Mouse (Mus musculus) limb, embryonic 12.5 days (tissue): ENCODE data around the gene Gm12569. TPM values are rescaled to one million over a fixed set of nuclear protein-coding genes. Genes with fewer than 3 reads are reported as not detected.
A peak's percentile ranks its signal among the peaks of the same experiment; 100 is the strongest.

ENCODE experiments used
- ATAC-seq: fragments of 200-750 bp; cut with Nextera tagmentation; 2 replicates; pipeline ENCODE4 v1.8.0; 2017; ENCODE audit warnings: low read depth, moderate TSS enrichment; ENCODE audit not compliant: insufficient number of reproducible peaks, insufficient read depth, low FRiP score, low TSS enrichment
- H3K27ac ChIP-seq: fragments of 300-500 bp; sonication (generic); 2 replicates; pipeline ENCODE4 v1.5.1; 2016; ENCODE audit warnings: mild to moderate bottlenecking, moderate library complexity
- H3K27me3 ChIP-seq: fragments of 300-500 bp; sonication (generic); 2 replicates; pipeline ENCODE4 v1.6.1; 2016; ENCODE audit warnings: mild to moderate bottlenecking, moderate library complexity
- H3K36me3 ChIP-seq: fragments of 300-500 bp; sonication (generic); 2 replicates; pipeline ENCODE4 v1.6.1; 2016; ENCODE audit warnings: mild to moderate bottlenecking, moderate library complexity
- H3K4me1 ChIP-seq: fragments of 300-500 bp; sonication (generic); replicated peaks from 2 replicates; pipeline ENCODE4 v1.6.1; 2016
- H3K4me2 ChIP-seq: fragments of 300-500 bp; sonication (generic); 2 replicates; pipeline ENCODE4 v1.6.1; 2016; ENCODE audit warnings: mild to moderate bottlenecking, moderate library complexity
- H3K4me3 ChIP-seq: fragments of 300-500 bp; sonication (generic); replicated peaks from 2 replicates; pipeline ENCODE4 v1.5.1; 2016; ENCODE audit warnings: mild to moderate bottlenecking
- H3K9ac ChIP-seq: fragments of 300-500 bp; sonication (generic); replicated peaks from 2 replicates; pipeline ENCODE4 v1.6.1; 2016; ENCODE audit warnings: mild to moderate bottlenecking, moderate library complexity
- H3K9me3 ChIP-seq: fragments of 300-500 bp; sonication (generic); 2 replicates; pipeline ENCODE4 v1.6.1; 2016; ENCODE audit warnings: mild to moderate bottlenecking, moderate library complexity
- WGBS: fragments of 180-500 bp; shearing (Covaris S2); methylation state at CpG from one replicate; pipeline ENCODE4 v1.1.7; 2016; 5-methylcytosine and 5-hydroxymethylcytosine counted together
- polyA plus RNA-seq: library from polyadenylated mRNA; unstranded; fragments of >200 nt; fragmentation: Nextera tagmentation; extraction: Ambion mirVana; gene quantifications from 2 replicates; pipeline ENCODE4 v1.2.1, GENCODE M21; 2016

The Gm12569 gene
- polyA plus RNA-seq, 1 experiment from 2014 or later, result not detected

DNA sequence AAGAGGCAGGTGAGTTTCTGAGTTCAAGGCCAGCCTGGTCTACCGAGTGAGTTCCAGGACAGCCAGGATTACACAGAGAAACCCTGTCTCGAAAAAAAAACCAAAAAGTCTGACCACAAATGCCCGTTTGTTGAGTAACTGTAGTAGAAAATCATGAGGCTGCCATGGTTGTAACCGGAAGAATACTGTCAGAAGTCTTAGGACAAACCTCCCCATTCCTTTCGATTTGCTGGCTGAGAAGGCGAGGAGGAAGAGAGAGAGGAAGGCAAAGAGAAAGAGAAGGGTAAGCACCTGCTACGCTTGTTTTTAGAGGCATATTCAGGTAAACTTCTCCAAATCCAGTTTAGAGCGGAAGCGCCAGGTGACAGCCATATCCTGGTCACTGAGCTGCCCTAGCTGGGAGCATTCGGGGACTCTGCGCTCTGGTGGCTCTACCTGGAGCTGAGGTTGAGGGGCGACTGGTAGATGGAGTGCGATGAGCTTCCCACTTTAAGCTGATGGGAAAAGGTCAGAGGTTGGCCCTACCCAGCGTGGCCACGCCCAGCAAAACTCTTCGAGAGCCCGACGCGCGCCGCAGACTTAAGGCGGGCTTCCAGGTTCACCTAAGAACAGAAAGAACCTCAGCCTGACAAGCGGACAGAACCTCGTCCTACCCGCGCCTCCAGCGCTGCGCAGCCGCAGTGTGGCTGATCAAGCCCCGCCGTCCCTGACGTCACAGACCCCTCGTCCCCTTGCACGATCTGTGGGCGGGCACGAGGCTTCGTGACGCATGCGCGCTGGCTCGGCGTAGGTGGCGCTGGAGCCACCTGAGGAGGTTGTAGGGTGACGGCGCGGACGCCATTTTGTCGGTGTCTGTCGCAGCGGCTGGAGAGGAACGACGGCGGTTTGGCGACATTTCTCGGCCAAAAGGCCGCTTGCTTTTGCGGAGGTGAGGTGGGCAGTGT lies 42.3 kb downstream of the Gm12569 start, which contains the start of gene BC049762:
TSS of gene BC049762 (minus strand) at position 705 of the 944 bp plus-strand sequence.
- H3K27ac ChIP-seq, result peak within 1 kb of the TSS; percentile 94
- peaks cover 15% of the 10 kb centered on the region for H3K36me3 ChIP-seq
- H3K9ac ChIP-seq, result peak within 1 kb of the TSS; percentile 95
- H3K4me1 ChIP-seq, result peaks cover 23% of the 10 kb centered on the region
- H3K4me2 ChIP-seq, result peak within 1 kb of the TSS; percentile 69
- H3K9me3 ChIP-seq, result no peaks in the 10 kb centered on the region
- peak within 1 kb of the TSS; percentile 94 for H3K4me3 ChIP-seq
- H3K27me3 ChIP-seq, result no peaks in the 10 kb centered on the region
- 9% methylated on average over 57 of the region's 57 CpGs for WGBS
- ATAC-seq, result peak; percentile 96

GRCm38 (mm10) chr11:51263286-51263831 lies 43.1 kb downstream of the Gm12569 start:
- peak overlapping the region; percentile 94 for H3K4me3 ChIP-seq
- H3K27me3 ChIP-seq, result no peaks in the 10 kb centered on the region
- peak overlapping the region; percentile 69 for H3K4me2 ChIP-seq
- H3K9me3 ChIP-seq, result no peaks in the 10 kb centered on the region
- H3K9ac ChIP-seq, result peak overlapping the region; percentile 95
- peak overlapping the region; percentile 94 for H3K27ac ChIP-seq
- under 1% methylated on average over 50 of the region's 50 CpGs for whole genome bisulfite sequencing
- ATAC-seq, result peak; percentile 28; the same call in 1 of the 2 replicates
- peaks cover 23% of the 10 kb centered on the region for H3K4me1 ChIP-seq
- peaks cover 19% of the 10 kb centered on the region for H3K36me3 ChIP-seq

- Histone ChIP-seq H3K9me3 (no peaks in the 10 kb centered on the region), H3K4me3 (peak overlapping the region; percentile 94), H3K27ac (no peak overlapping the region), H3K9ac (peak overlapping the region; percentile 50; the same call in 1 of the 2 replicates), H3K4me1 (peaks cover 23% of the 10 kb centered on the region), H3K36me3 (peaks cover 23% of the 10 kb centered on the region), H3K4me2 (peak overlapping the region; percentile 69), H3K27me3 (no peaks in the 10 kb centered on the region)
- 23% methylated on average over 6 of the region's 6 CpGs for WGBS
- no peak for ATAC-seq
These were observed 44.1 kb downstream of the Gm12569 start for GRCm38 (mm10) chr11:51264352-51264751.

- peaks cover 33% of the 10 kb centered on the region for H3K36me3 ChIP-seq
These were observed 45.1 kb downstream of the Gm12569 start for GRCm38 (mm10) chr11:51265326-51265725.

DNA sequence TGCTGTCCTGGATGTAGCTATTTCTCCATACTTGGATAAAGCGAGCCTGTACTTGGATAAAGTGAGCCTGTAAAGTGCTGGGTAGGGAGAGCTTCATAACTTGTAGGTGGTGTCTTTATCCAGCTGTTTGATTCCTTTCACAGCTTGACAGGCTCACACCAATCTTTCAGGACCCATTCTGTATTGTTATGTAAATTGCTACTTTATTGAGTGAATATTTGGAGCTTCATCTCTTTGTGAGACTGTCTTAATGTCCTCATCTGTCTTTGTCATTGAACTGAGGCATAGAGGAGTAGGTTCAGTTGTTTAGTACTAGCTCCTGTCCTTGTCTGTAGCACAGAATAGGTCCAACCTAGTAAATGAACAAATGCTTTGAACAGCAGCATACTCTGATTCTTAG lies 54.1 kb downstream of the Gm12569 start:
- H3K9ac ChIP-seq, result no peak overlapping the region
- H3K27me3 ChIP-seq, result no peaks in the 10 kb centered on the region
- ATAC-seq, result no peak
- no peak overlapping the region for H3K4me3 ChIP-seq
- no peak overlapping the region for H3K4me2 ChIP-seq
- 91% methylated on average over 1 of the region's 1 CpGs for WGBS
- no peaks in the 10 kb centered on the region for H3K9me3 ChIP-seq
- no peaks in the 10 kb centered on the region for H3K4me1 ChIP-seq
- H3K27ac ChIP-seq, result no peak overlapping the region
- H3K36me3 ChIP-seq, result peaks cover 86% of the 10 kb centered on the region

More at GRCm38 (mm10) chr11:51265326-51265725, 45.1 kb downstream of the Gm12569 start:
- 52% methylated on average over 3 of the region's 3 CpGs for WGBS
- Histone ChIP-seq H3K4me1 (peaks cover 23% of the 10 kb centered on the region), H3K27me3 (no peaks in the 10 kb centered on the region), H3K9me3 (no peaks in the 10 kb centered on the region), H3K4me3 (peak overlapping the region; percentile 94; the same call in 1 of the 2 replicates), H3K27ac (no peak overlapping the region), H3K9ac (no peak overlapping the region), H3K4me2 (peak overlapping the region; percentile 69)
- no peak for ATAC-seq

Other genes starting within 250 kb of the Gm12569 start
- not detected in 2 replicates for gene Olfr1377, start 238.5 kb upstream of the Gm12569 start, polyA plus RNA-seq
- not detected in 2 replicates for gene Olfr51, start 216.9 kb upstream of the Gm12569 start, polyA plus RNA-seq
- gene Olfr54, start 206.2 kb upstream of the Gm12569 start, polyA plus RNA-seq, result not detected in 2 replicates
- not detected in 2 replicates for gene Olfr1375, start 172.4 kb upstream of the Gm12569 start, polyA plus RNA-seq
- 9.8 and 10.3 TPM in 2 replicates for gene Zfp354a, start 161.2 kb upstream of the Gm12569 start, polyA plus RNA-seq
- 168 and 169 TPM in 2 replicates for gene Clk4, start 41.3 kb downstream of the Gm12569 start, polyA plus RNA-seq
- gene BC049762, start 42.6 kb downstream of the Gm12569 start, polyA plus RNA-seq, result 0.33 and 0.69 TPM in 2 replicates
- 29.4 and 31.0 TPM in 2 replicates for gene Col23a1, start 69.4 kb downstream of the Gm12569 start, polyA plus RNA-seq